Mouse (Mus musculus) A20 (cell line): ENCODE data around the gene Bicd2.
"Not testable (repeated sequence)": the region's sequence is repeated elsewhere in the genome, so short reads cannot be mapped to it uniquely, and the experiment has no call there.

Source experiments
- DNase-seq: peaks from one replicate; pipeline ENCODE4 v3.0.0-alpha.2; 2011; ENCODE audit warnings: low read depth, low spot score

Bicd2 gene

GRCm38 (mm10) chr13:49360906-49361406 is 19.6 kb downstream of the Bicd2 start:
- peak; percentile 30 for DNase-seq

GRCm38 (mm10) chr13:49362364-49362763 is 21.0 kb downstream of the Bicd2 start:
- no peak for DNase-seq

GRCm38 (mm10) chr13:49362804-49363203 is 21.4 kb downstream of the Bicd2 start:
- DNase-seq = no peak

- DNase-seq = no peak
These were observed 23.3 kb downstream of the Bicd2 start for GRCm38 (mm10) chr13:49364716-49365115.

- DNase-seq = no peak
These were observed 26.5 kb downstream of the Bicd2 start for GRCm38 (mm10) chr13:49367657-49368440.

- no peak for DNase-seq
These were observed 28.0 kb downstream of the Bicd2 start for GRCm38 (mm10) chr13:49369404-49369803.

- DNase-seq = not testable (repeated sequence)
These were observed 28.8 kb downstream of the Bicd2 start for GRCm38 (mm10) chr13:49370216-49370615.

GRCm38 (mm10) chr13:49370916-49371315 is 29.5 kb downstream of the Bicd2 start:
- DNase-seq = not testable (repeated sequence)

GRCm38 (mm10) chr13:49371428-49371899 is 30.1 kb downstream of the Bicd2 start:
- DNase-seq = no peak

GRCm38 (mm10) chr13:49372370-49373060 is 31.1 kb downstream of the Bicd2 start:
- no peak for DNase-seq

- DNase-seq = no peak
These were observed 32.9 kb downstream of the Bicd2 start for GRCm38 (mm10) chr13:49374304-49374703.

GRCm38 (mm10) chr13:49374730-49375129 is 33.3 kb downstream of the Bicd2 start:
- DNase-seq = peak; percentile 42

GRCm38 (mm10) chr13:49377608-49378007 is 36.2 kb downstream of the Bicd2 start:
- no peak for DNase-seq

GRCm38 (mm10) chr13:49379301-49379700 is 37.9 kb downstream of the Bicd2 start:
- DNase-seq = no peak

- peak; percentile 82 for DNase-seq
These were observed 39.8 kb downstream of the Bicd2 start for GRCm38 (mm10) chr13:49381230-49381629.

- no peak for DNase-seq
These were observed 41.6 kb downstream of the Bicd2 start for GRCm38 (mm10) chr13:49382997-49383396.

- DNase-seq = no peak
These were observed 43.5 kb downstream of the Bicd2 start for GRCm38 (mm10) chr13:49384751-49385463.

GRCm38 (mm10) chr13:49391374-49391773 is 50.0 kb downstream of the Bicd2 start:
- peak; percentile 55 for DNase-seq

GRCm38 (mm10) chr13:49393579-49393978 is 52.2 kb downstream of the Bicd2 start:
- no peak for DNase-seq

GRCm38 (mm10) chr13:49394886-49395447 is 53.6 kb downstream of the Bicd2 start:
- DNase-seq = no peak

- no peak for DNase-seq
These were observed 55.4 kb downstream of the Bicd2 start for GRCm38 (mm10) chr13:49396798-49397197.

GRCm38 (mm10) chr13:49398191-49398590 is 56.8 kb downstream of the Bicd2 start:
- DNase-seq = no peak
